Mouse (Mus musculus) erythroblast, embryonic 14.5 days (primary cell): ENCODE results near the gene Sephs1.

Source experiments
- GATA1 ChIP-seq: IDR thresholded peaks from 2 replicates; pipeline ENCODE4 v1.6.1; 2012; ENCODE audit warnings: low read length, inconsistent platforms, mixed read lengths
- TAL1 ChIP-seq: IDR thresholded peaks from 3 replicates; pipeline ENCODE4 v1.6.1; 2012; ENCODE audit warnings: low read length, inconsistent platforms, mixed read lengths

DNA sequence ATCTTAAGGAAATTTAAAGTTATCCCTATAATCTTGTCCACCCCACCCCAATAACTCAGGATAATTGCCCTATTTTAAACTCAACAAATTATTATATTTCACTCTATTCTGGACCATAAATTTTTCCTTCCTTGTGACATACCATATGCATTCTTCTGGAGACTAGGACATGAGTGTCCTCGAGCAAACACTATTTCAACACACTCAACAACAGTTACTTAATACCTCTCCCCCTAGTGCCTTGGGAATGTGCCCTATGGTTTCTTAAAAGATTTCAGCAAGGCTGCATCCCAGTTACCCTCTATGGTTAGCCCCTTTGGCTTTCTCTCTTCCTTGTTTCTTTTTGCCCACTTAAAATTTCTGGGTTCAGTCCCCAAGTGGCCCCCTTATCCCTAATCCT is 6.3 kb upstream of the Sephs1 start:
- TF ChIP-seq GATA1 = no peak
- TF ChIP-seq TAL1 = no peak
